Mouse (Mus musculus): Measurements from ENCODE around the gene Ugt2b37.
"Not testable (repeated sequence)": the region's sequence is repeated elsewhere in the genome, so short reads cannot be mapped to it uniquely, and the experiment has no call there.

Gene Ugt2b37

DNA sequence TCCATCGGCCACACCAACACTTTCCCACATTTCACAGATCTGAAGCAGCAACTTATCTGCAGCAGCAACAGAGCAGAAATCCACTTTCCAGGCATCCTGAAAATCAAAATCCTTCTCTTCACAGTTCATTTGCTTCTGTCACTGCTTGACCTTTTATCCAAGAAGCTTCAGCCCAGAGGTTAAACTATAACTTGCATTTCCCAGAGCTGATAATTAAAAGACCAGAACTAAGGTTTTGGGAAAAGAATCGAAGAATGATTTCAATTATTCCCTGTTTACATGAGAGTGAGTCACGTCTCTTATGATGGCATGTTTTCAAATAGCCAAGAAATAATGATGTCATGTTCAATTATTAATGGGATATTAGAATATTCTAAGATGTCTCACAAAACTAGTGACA is at the start of gene Ugt2b37:
Ugt2b37 (minus strand) TSS at position 129 of the 400 bp plus-strand sequence.
- not testable (repeated sequence) for DNase-seq (ENCODE audit: low read depth, low spot score)

DNA sequence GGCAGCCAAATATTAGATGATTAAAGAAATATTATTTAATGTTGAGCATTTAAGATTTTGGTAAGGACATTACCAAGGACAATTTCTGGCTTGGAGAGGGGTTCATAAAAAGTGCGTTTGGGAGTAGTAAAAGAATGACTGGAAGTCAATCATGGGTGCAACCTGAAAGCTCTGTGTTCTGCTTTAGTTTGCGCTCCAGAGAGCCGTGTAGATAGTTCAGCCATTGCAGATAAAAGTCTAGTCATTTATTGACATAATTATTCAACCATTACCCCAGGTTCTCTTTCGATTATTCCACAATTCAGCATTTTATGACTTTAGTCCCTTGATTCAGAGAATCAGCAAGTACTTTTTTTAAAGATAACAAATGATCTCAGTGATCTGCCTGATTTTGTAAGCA is 31.6 kb upstream of the Ugt2b37 start:
- not testable (repeated sequence) for DNase-seq (ENCODE audit: low read depth, low spot score)

DNA sequence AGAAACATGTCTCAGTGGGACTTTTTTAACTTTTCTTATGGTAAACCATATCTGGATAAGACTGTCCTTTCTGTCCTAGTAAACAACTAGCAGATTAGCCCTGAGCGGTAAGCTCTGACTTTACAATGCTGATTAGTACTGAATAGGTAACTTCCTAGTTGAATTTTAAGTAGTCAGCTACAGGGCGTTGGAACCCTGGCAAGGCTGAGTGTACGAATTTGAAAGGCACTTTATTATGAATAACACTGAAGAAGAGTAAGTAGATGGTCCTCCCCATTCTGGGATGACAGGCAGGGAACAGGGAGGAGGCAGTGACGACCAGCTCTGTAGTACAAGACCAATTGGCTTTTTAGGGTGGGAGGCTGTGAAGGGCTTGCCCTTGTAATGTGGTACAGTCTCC is 21.4 kb upstream of the Ugt2b37 start:
- not testable (repeated sequence) for DNase-seq (ENCODE audit: low read depth, low spot score)

DNA sequence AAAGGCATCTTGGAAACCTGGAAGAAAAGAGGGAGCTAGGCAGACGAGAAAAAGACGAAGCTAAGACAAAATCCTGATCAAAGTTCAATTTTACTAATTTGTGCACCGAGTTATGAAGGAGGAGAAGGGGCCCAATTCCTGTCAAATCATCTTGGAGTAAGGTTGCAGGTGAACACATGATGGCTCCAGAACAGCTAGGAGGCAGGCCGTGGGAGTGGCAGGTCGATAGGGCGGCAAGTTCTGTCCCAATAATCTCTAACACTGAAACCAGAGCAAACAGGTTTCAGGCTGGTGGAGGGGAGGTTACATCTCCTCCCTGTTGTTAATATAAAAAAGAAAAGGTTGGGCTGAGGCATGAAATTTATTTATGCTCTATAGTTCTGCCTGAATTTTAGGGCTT is 21.0 kb upstream of the Ugt2b37 start:
- no peak for DNase-seq (ENCODE audit: low read depth, low spot score)

DNA sequence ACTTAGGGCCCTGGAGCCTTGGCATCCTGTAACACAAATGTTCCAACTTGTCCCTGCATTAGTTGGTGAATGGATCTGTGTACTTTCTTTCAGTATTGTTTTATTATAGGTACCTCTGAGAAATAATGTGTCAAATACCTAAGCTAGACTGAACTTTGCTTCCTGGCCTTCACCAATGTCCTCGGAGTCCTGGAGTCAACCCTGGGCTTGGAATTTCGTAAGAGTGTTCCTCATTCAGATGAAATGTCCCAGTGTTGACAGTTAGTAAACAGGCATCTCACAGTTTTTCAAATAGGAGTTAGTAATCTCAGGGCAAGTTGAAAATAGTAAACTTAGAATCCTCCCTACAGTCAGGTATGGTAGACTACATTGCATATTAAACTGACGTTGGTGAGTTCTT is 1.2 kb upstream of the Ugt2b37 start:
- DNase-seq (ENCODE audit: low read depth, low spot score): no peak

DNA sequence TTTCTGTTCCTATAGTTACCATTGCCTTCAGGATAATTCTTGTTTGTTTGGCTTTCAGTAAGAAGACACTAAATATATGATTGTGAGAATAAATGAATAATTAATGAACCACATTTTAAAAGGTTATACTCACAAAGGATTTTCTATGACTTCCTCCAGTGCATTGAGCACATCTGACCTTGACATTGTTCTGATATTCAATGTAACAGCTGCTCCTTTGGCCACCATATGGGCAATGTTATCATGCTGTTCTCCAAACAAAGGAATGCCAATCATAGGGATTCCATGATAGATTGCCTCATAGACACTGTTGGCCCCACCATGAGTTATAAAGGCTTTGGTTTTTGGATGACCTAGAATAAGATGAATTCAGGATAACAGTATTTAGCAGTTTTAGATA is 12.5 kb downstream of the Ugt2b37 start:
- not testable (repeated sequence) for DNase-seq (ENCODE audit: low read depth, low spot score)

DNA sequence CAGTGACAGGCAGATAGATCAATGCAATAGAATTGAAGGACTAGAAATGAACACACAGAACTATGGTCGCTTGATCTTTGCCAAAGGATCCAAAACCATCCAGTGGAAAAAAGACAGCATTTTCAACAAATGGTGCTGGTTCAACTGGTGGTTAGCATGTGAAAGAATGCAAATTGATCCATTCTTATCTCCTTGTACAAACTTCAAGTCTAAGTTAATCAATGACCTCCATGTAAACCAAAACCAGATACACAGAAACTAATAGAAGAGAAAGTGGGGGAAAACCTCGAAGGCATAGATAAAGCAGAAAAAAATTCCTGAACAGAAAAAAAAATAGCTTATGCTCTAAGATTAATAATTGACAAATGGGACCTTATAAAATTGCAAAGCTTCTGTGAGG is 58.2 kb downstream of the Ugt2b37 start:
- not testable (repeated sequence) for DNase-seq (ENCODE audit: low read depth, low spot score)

All from 3T3-L1 (cell line).